Mouse (Mus musculus): Measurements from ENCODE around the gene Ep300.

GRCm38 (mm10) chr15:81663281-81663680 lies 78.1 kb downstream of the Ep300 start:
- TF ChIP-seq CHD2 (IDR thresholded peaks at IDR 0.05; ENCODE audit: low read depth, low read length), result no peak
- TF ChIP-seq ZC3H11A (IDR thresholded peaks at IDR 0.05; ENCODE audit: borderline replicate concordance, low read depth, low read length), result no peak
- TF ChIP-seq MAFK (IDR thresholded peaks at IDR 0.05; ENCODE audit: insufficient read depth, low read depth, low read length), result no peak
- TF ChIP-seq ZNF384 (IDR thresholded peaks at IDR 0.05; ENCODE audit: low read depth, low read length), result 0 out of 2 replicates have a peak, but pooled peaks have one; percentile 22

All from ES-E14 (cell line).